Mouse (Mus musculus) forebrain, embryonic 16.5 days (tissue): Measurements from ENCODE around the gene A530084C06Rik. TPM values are rescaled to one million over a fixed set of nuclear protein-coding genes. Genes with fewer than 3 reads are reported as not detected.

ENCODE experiments used
- ATAC-seq: fragments of 200-750 bp; cut with Nextera tagmentation; 2 replicates; pipeline ENCODE4 v1.8.0; 2017; ENCODE audit warnings: mild to moderate bottlenecking, moderate library complexity
- H3K27ac ChIP-seq: fragments of 300-500 bp; sonication (generic); 2 replicates; pipeline ENCODE4 v1.5.1; 2014; ENCODE audit warnings: low read length, control low read depth
- H3K27me3 ChIP-seq: fragments of 300-500 bp; sonication (generic); replicated peaks from 2 replicates; pipeline ENCODE4 v1.6.1; 2014; ENCODE audit warnings: low read length; ENCODE audit not compliant: control insufficient read depth, insufficient read depth
- H3K36me3 ChIP-seq: fragments of 300-500 bp; sonication (generic); 2 replicates; pipeline ENCODE4 v1.6.1; 2014; ENCODE audit not compliant: control insufficient read depth, insufficient read depth
- H3K4me1 ChIP-seq: fragments of 300-500 bp; sonication (generic); replicated peaks from 2 replicates; pipeline ENCODE4 v1.6.1; 2014; ENCODE audit warnings: low read length; ENCODE audit not compliant: control insufficient read depth, insufficient read depth
- H3K4me2 ChIP-seq: fragments of 300-500 bp; sonication (generic); 2 replicates; pipeline ENCODE4 v1.6.1; 2014; ENCODE audit warnings: mild to moderate bottlenecking, low read length, control low read depth
- H3K4me3 ChIP-seq: fragments of 300-500 bp; sonication (generic); replicated peaks from 2 replicates; pipeline ENCODE4 v1.5.1; 2014; ENCODE audit warnings: mild to moderate bottlenecking, low read length, control low read depth
- H3K9ac ChIP-seq: fragments of 300-500 bp; sonication (generic); replicated peaks from 2 replicates; pipeline ENCODE4 v1.6.1; 2014; ENCODE audit warnings: low read depth, low read length, control low read depth
- H3K9me3 ChIP-seq: fragments of 300-500 bp; sonication (generic); 2 replicates; pipeline ENCODE4 v1.6.1; 2016; ENCODE audit warnings: low read length; ENCODE audit not compliant: control insufficient read depth
- WGBS: fragments of 180-500 bp; shearing (Covaris S2); extraction: QIAGEN DNeasy Blood & Tissue Kit; methylation state at CpG from one replicate; pipeline ENCODE4 v1.1.7; 2014; 5-methylcytosine and 5-hydroxymethylcytosine counted together
- polyA plus RNA-seq: library from polyadenylated mRNA; unstranded; fragments of >200 nt; fragmentation: Nextera tagmentation; extraction: Ambion mirVana; gene quantifications from 2 replicates; pipeline ENCODE4 v1.2.1, GENCODE M21; 2015

Gene A530084C06Rik
- polyA plus RNA-seq, 1 experiment from 2014 or later, result not detected

DNA sequence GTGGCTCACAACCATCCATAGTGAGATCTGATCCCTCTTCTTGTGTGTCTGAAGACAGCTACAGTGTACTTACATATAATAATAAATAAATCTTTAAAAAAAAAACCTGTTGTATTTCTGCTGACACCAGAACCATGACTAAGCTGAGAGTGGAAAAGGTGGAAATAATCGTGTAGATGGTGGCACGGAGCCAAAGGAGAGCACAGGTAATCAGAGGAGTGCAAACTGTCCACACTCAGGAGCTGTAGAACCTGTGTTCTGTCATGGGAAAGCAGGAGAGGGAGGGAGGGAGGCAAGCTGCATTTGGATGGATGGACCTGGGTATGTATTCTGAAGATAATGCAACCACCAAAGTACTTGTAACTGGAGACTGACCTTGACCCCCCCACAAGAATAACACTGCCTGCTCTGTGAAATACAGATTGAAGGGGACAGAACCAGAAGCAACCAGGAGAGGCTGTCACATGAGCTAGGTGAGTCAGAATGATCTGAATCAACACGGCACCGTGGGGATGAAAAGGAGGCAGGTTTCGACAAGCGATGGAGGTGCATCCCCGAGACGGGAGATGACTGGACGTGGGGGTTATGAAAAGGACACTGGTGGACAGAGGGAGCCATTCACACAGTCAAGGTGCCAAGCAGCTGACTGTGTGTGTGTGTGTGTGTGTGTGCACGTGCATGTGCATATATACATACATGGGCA is 13.8 kb upstream of the A530084C06Rik start:
- no peaks in the 10 kb centered on the region; the same call in none of the 2 replicates for H3K4me1 ChIP-seq
- no peak for ATAC-seq

DNA sequence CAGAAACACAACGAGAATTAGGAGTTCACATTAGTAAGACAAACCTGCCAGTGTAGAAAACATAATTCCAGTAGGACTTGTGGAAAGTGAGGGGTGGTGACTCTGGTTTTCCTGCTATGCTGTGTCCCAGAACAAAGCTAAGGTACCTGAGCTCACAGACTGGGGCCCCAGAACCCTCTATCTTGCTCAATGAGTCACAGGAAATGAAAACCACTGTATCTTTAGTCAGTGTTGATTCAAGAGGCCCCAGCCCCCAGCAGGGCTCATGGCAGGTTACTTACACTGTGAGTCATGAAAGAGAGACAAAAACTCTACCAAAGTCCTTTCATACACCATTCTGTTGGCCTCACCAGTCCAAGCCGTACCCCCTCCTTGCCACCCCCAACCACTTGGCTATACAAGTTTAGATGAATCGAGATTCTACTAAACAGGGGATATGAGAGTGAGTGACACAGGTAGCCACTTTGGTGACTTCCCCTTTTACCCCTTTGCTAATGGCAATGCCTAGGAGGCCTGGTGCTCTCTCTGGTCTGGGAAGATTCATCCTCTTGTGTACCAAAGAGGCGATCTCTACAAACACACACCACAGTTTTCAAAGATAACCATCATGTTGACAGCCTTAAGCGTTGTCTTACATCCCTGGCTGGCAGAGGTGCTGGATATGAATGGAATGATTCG is 8.6 kb upstream of the A530084C06Rik start:
- Histone ChIP-seq H3K9ac (no peak overlapping the region), H3K27me3 (peaks cover 7% of the 10 kb centered on the region), H3K9me3 (no peaks in the 10 kb centered on the region), H3K4me3 (no peak overlapping the region), H3K4me2 (no peak overlapping the region), H3K36me3 (no peaks in the 10 kb centered on the region), H3K4me1 (no peaks in the 10 kb centered on the region), H3K27ac (no peak overlapping the region)
- no peak for ATAC-seq
- WGBS, result 85% methylated on average over 6 of the region's 6 CpGs

More for the DNA sequence above, 13.8 kb upstream of the A530084C06Rik start:
- Histone ChIP-seq H3K27me3 (no peaks in the 10 kb centered on the region; the same call in 1 of the 2 replicates), H3K9me3 (no peaks in the 10 kb centered on the region), H3K36me3 (no peaks in the 10 kb centered on the region), H3K4me2 (no peak overlapping the region), H3K27ac (no peak overlapping the region), H3K4me3 (no peak overlapping the region), H3K9ac (no peak overlapping the region)
- 90% methylated on average over 10 of the region's 10 CpGs for WGBS

DNA sequence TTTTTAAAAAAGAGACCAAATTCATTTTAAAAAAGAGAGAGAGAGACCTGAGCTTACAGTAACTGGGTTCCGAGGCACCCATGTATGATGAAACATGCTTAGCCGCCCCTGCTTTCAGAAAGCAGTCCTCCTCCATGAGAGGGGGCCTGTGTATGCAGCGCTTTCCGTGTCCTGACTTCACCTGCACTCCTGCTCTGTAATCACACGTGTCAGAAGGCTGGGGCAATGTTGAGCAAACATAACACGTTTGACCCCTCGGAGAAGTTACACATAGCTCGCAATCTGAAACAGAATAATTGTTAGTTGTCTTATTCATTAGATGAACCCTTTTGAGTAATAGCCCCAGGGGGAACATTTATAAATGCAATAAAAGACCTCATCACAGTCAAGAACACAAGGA is 8.0 kb upstream of the A530084C06Rik start:
- H3K27ac ChIP-seq, result no peak overlapping the region
- no peak for ATAC-seq

DNA sequence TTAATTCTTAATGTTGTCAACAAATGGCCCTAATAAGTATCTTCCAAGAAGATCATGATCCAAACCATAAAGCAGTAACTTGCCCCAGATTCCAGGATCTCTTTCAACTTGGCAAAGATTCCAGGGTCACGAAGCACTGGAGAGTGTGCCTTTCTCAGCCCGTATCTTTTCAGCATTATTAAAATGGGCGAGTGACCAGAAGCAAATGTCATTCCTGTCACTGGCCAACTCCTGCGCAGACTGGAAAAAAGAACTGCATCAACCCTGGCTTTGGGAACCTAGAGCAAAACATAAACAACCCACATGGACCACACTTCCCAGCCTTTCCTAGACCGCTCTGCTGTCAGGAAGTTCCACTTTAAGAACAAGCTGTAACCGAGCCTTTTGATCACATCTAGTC is 5.3 kb upstream of the A530084C06Rik start:
- peaks cover 6% of the 10 kb centered on the region for H3K4me1 ChIP-seq
- no peak for ATAC-seq
- no peak overlapping the region for H3K4me2 ChIP-seq
- 59% methylated on average over 6 of the region's 6 CpGs for WGBS
- no peak overlapping the region for H3K27ac ChIP-seq
- peaks cover 34% of the 10 kb centered on the region for H3K27me3 ChIP-seq
- H3K4me3 ChIP-seq, result no peak overlapping the region
- H3K9me3 ChIP-seq, result no peaks in the 10 kb centered on the region
- H3K36me3 ChIP-seq, result no peaks in the 10 kb centered on the region
- no peak overlapping the region for H3K9ac ChIP-seq

More for the DNA sequence above, 8.0 kb upstream of the A530084C06Rik start:
- 85% methylated on average over 8 of the region's 8 CpGs for WGBS
- no peaks in the 10 kb centered on the region for H3K9me3 ChIP-seq
- H3K4me2 ChIP-seq, result no peak overlapping the region
- H3K36me3 ChIP-seq, result no peaks in the 10 kb centered on the region
- H3K4me1 ChIP-seq, result no peaks in the 10 kb centered on the region
- H3K4me3 ChIP-seq, result no peak overlapping the region
- H3K27me3 ChIP-seq, result peaks cover 14% of the 10 kb centered on the region
- no peak overlapping the region for H3K9ac ChIP-seq

DNA sequence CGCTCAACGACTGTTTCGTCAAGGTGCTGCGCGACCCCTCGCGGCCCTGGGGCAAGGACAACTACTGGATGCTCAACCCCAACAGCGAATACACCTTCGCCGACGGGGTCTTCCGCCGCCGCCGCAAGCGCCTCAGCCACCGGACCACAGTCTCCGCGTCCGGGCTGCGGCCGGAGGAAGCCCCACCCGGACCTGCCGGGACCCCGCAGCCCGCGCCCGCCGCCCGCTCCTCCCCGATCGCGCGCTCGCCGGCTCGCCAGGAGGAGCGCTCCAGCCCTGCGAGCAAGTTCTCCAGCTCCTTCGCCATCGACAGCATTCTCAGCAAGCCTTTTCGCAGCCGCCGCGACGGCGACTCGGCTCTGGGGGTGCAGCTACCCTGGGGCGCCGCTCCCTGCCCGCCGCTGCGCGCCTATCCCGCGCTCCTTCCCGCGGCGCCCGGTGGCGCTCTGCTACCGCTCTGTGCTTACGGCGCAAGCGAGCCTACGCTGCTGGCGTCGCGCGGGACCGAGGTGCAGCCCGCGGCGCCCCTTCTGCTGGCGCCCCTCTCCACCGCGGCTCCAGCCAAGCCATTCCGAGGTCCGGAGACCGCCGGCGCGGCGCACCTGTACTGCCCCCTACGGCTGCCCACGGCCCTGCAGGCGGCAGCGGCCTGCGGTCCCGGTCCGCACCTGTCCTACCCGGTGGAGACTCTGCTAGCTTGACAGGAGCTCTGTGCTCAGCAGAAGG is 449 bp upstream of the A530084C06Rik start:
- H3K27me3 ChIP-seq, result peaks cover 69% of the 10 kb centered on the region

DNA sequence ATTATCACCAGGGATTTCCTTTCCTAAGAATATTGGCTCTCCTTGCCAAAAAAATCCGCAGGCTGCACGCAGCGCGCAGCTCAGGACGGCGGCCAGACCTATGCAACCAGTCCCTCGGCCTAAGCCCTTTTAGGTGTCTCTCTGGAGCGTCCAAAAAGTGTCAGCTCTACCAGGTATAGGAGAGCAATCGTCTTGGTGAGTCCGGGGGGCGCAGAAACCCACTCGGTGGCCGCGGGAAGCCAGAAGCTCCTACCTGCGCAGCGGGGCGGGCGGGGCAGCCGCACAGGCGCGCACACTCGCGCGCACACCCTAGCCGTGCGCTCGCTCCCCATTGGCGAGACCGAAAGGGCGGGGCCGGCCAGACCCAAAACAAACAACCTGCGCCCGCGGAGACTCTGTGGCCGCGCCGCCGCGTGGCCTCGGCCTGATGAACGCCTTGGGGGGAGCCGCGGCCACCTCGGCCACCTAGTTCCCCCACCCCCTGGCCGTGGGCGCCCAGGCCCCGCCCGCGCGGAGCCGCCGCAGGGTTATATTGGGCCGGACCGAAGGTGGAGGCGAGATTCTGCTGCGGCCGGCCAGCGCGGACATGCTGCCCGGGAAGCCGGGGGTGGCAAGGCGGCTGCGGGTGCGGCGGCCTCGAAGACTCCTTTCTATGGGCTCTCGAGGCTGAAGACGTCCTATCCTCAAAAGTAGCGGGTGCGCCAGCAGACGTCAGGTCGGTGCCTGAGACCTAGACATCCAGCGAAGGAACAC is 1.2 kb downstream of the A530084C06Rik start:
- H3K4me3 ChIP-seq, result peak overlapping the region; percentile 56
- H3K27ac ChIP-seq, result no peak overlapping the region; the same call in 1 of the 2 replicates
- no peaks in the 10 kb centered on the region for H3K9me3 ChIP-seq
- under 1% methylated on average over 73 of the region's 73 CpGs for WGBS
- H3K4me2 ChIP-seq, result peak overlapping the region; percentile 98
- H3K9ac ChIP-seq, result peak overlapping the region; percentile 54
- peaks cover 28% of the 10 kb centered on the region for H3K4me1 ChIP-seq
- ATAC-seq, result peak; percentile 32
- peaks cover 75% of the 10 kb centered on the region for H3K27me3 ChIP-seq
- H3K36me3 ChIP-seq, result no peaks in the 10 kb centered on the region

More for the DNA sequence above, 449 bp upstream of the A530084C06Rik start:
- peak overlapping the region; percentile 98 for H3K4me2 ChIP-seq
- H3K9me3 ChIP-seq, result no peaks in the 10 kb centered on the region
- H3K36me3 ChIP-seq, result no peaks in the 10 kb centered on the region
- peak overlapping the region; percentile 56 for H3K4me3 ChIP-seq
- WGBS, result under 1% methylated on average over 91 of the region's 92 CpGs
- H3K27ac ChIP-seq, result peak overlapping the region; percentile 9; the same call in 1 of the 2 replicates
- peak; percentile 76 for ATAC-seq
- H3K9ac ChIP-seq, result peak overlapping the region; percentile 52
- peaks cover 28% of the 10 kb centered on the region for H3K4me1 ChIP-seq

DNA sequence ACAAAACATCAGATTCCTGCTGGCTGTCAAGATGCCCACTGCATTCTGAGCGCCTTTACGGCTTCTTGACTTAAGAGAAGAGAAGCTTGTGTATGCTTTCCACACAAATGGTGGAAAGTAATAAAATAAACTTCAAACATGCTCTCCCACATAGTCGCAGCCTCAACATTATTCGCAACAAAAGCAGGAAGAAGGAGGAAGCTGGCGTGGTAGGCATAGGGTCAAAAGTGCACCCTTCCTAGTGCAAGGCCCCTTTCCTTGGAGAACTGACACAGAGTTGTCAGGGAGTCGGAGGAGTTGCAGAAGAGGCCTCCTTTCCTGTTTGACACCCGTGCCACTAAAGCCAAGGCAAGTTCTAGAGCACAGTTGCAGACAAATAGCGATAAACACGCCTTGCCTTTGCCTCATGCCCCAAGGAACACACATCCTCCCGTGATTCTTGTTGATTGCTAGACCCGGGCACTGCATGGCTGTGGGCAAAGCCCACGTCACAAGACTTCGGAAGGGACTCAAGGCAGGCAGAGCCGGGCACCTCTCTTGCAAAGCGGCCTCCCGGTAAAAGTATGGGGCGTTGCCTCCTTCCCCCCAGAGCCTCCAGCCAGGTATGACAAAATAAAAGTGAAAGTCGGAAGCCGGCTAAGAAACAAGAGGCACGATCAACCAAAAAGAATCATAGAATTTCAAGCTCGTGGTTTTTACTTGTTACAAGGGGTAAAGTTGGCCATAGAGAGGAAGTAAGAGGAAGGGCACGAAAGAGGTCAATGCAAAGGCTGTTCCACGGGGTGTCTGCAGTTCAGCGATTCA is 2.0 kb downstream of the A530084C06Rik start:
- no peaks in the 10 kb centered on the region for H3K36me3 ChIP-seq
- no peak overlapping the region for H3K27ac ChIP-seq
- 4% methylated on average over 24 of the region's 24 CpGs for WGBS
- peak overlapping the region; percentile 98 for H3K4me2 ChIP-seq
- H3K4me3 ChIP-seq, result peak overlapping the region; percentile 56
- no peak overlapping the region for H3K9ac ChIP-seq
- peaks cover 28% of the 10 kb centered on the region for H3K4me1 ChIP-seq
- H3K9me3 ChIP-seq, result no peaks in the 10 kb centered on the region
- H3K27me3 ChIP-seq, result peaks cover 68% of the 10 kb centered on the region
- no peak for ATAC-seq

DNA sequence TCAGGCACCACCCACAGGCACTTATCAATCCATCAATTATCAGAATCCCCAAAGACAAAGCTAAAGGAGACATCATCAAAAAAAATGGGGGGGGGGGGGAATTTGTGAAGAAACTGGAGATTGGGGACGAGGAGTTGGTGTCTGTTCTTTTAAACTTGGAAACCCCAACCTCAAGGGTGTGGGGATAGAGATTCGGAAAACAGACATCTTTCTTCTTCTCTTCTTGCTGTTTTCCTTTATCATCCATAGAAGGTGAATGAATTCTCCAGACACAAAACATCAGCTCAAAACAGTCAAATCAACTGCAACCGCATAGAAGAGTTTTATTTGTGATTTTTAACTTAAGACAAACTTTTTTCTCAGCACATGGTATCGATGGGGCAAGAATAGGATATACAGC is 3.3 kb downstream of the A530084C06Rik start, which contains the start of gene Foxq1:
Gene Foxq1, plus strand, starts transcription at position 301 of the 400 bp plus-strand sequence.
- Histone ChIP-seq H3K27me3 (peaks cover 57% of the 10 kb centered on the region), H3K36me3 (no peaks in the 10 kb centered on the region), H3K27ac (no peak within 1 kb of the TSS), H3K4me1 (peaks cover 28% of the 10 kb centered on the region), H3K9ac (no peak within 1 kb of the TSS), H3K4me2 (no peak within 1 kb of the TSS), H3K4me3 (no peak within 1 kb of the TSS), H3K9me3 (no peaks in the 10 kb centered on the region)
- 81% methylated on average over 4 of the region's 4 CpGs for WGBS
- ATAC-seq, result no peak
